Mouse (Mus musculus) CD4-positive, CD25-positive, alpha-beta regulatory T cell (primary cell): ENCODE data around the gene Lpin2. TPM values are rescaled to one million over a fixed set of nuclear protein-coding genes. Genes with fewer than 3 reads are reported as not detected.

ENCODE experiments used
- polyA plus RNA-seq: library from polyadenylated mRNA; unstranded; fragments of 100-300 nt; shearing (Covaris generic); gene quantifications from one replicate; pipeline ENCODE4 v1.2.1, GENCODE M21; 2017

Lpin2 gene
- polyA plus RNA-seq, result 25.8 TPM

DNA sequence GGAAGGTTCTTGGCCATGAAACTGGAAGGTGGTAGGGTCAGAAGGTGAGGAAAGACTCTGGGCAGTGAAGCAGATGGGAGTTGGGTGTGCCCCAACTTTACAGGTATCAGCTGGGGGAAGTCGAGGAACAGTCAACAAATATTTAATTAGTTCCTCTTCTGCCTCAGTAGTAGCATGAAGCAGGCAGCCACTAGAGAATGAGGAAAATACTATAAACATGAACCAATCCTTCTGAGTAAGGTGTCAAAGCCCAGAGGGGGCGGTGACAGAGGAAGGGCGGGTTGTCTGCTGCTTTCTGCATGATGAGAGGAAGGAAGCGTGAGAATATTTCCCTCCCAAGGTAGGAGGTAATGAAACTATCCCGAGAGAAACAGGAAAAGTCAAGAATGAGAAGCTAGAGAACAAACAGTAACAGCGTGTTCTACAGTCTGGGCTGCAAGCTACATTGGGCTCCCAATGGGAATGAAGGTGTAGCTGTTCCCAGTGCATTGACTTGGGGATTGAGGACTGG lies at the start of gene Lpin2:
TSS of gene Lpin2 (plus strand) at position 350 of the 511 bp plus-strand sequence.

Other genes with a start within 250 kb of the Lpin2 start
- gene Myom1, start 179.9 kb upstream of the Lpin2 start, polyA plus RNA-seq, result 0.41 TPM
- gene Myl12a, start 179.7 kb upstream of the Lpin2 start, polyA plus RNA-seq, result 819 TPM
- gene Emilin2, start 129.4 kb downstream of the Lpin2 start, polyA plus RNA-seq, result 0.06 TPM